Comparison of ENCODE assay signal across 15 mouse cellular contexts in genomic region chr3:52187401-52187801, GRCm38 (mm10).
A peak's percentile ranks its signal among the peaks of the same experiment; 100 is the strongest.
DNase-seq lines count a peak whose midpoint lies in the region; ATAC-seq and TF ChIP-seq lines count a peak whose summit lies in the region.
"Had no signal": no experiment of that assay in that cellular context is flagged by ENCODE, and none has a peak within 500 bp of the region (broad histone marks: within the 10 kb centered on the region; RNA-seq: fewer than 3 reads in every experiment).

No protein-coding gene starts in this region.

- peak overlapping the region; percentile 70 for H3K27ac ChIP-seq in heart, embryonic 10.5 days
- no peak overlapping the region for H3K27ac ChIP-seq in heart, adult 2 months
- H3K27ac ChIP-seq in midbrain, embryonic 10.5 days (replicated peaks) = peak overlapping the region; percentile 75
- H3K27ac ChIP-seq in midbrain, embryonic 15.5 days = no peak overlapping the region
- H3K27ac ChIP-seq in limb, embryonic 11.5 days (replicated peaks; ENCODE audit: low read depth, low read length) = no peak overlapping the region
- H3K27ac ChIP-seq: embryonic facial prominence, embryonic 13.5 days; liver, embryonic 13.5 days; macrophage had no signal

- H3K4me1 ChIP-seq in heart, embryonic 10.5 days = peaks cover 9% of the 10 kb centered on the region
- H3K4me1 ChIP-seq in heart, adult 2 months (ENCODE audit: control insufficient read depth, insufficient read depth, low read length) = no peaks in the 10 kb centered on the region
- H3K4me1 ChIP-seq in midbrain, embryonic 10.5 days = peaks cover 44% of the 10 kb centered on the region
- H3K4me1 ChIP-seq in midbrain, embryonic 15.5 days = peaks cover 4% of the 10 kb centered on the region; the same call in 1 of the 2 replicates
- H3K4me1 ChIP-seq in limb, embryonic 11.5 days (ENCODE audit: control insufficient read depth, insufficient read depth, low read length) = peaks cover 8% of the 10 kb centered on the region
- H3K4me1 ChIP-seq: liver, embryonic 13.5 days had no signal

- H3K79me2 ChIP-seq in heart, adult 2 months (replicated peaks; ENCODE audit: control insufficient read depth, insufficient read depth, low read length) = no peaks in the 10 kb centered on the region

- no peaks in the 10 kb centered on the region for H3K9me3 ChIP-seq in heart, embryonic 10.5 days
- no peaks in the 10 kb centered on the region for H3K9me3 ChIP-seq in midbrain, embryonic 10.5 days (replicated peaks)
- no peaks in the 10 kb centered on the region for H3K9me3 ChIP-seq in midbrain, embryonic 15.5 days
- H3K9me3 ChIP-seq in limb, embryonic 11.5 days (ENCODE audit: control insufficient read depth, low read length) = no peaks in the 10 kb centered on the region
- H3K9me3 ChIP-seq: embryonic facial prominence, embryonic 13.5 days; liver, embryonic 13.5 days had no signal

- H3K4me2 ChIP-seq in midbrain, embryonic 15.5 days = no peak overlapping the region
- no peak overlapping the region for H3K4me2 ChIP-seq in limb, embryonic 11.5 days (ENCODE audit: low read depth, severe bottlenecking)
- H3K4me2 ChIP-seq: embryonic facial prominence, embryonic 13.5 days; liver, embryonic 13.5 days had no signal

- no peaks in the 10 kb centered on the region for H3K36me3 ChIP-seq in heart, embryonic 10.5 days
- no peaks in the 10 kb centered on the region for H3K36me3 ChIP-seq in heart, adult 2 months (ENCODE audit: control insufficient read depth, insufficient read depth, low read length)
- H3K36me3 ChIP-seq in midbrain, embryonic 10.5 days = no peaks in the 10 kb centered on the region
- H3K36me3 ChIP-seq in midbrain, embryonic 15.5 days (replicated peaks) = no peaks in the 10 kb centered on the region
- H3K36me3 ChIP-seq in limb, embryonic 11.5 days (ENCODE audit: control insufficient read depth, insufficient read depth, low read length) = no peaks in the 10 kb centered on the region
- H3K36me3 ChIP-seq: embryonic facial prominence, embryonic 13.5 days; liver, embryonic 13.5 days had no signal

- ATAC-seq in midbrain, embryonic 15.5 days (replicated peaks) = no peak
- peak; percentile 39; the same call in 1 of the 2 replicates for ATAC-seq in limb, embryonic 11.5 days (ENCODE audit: insufficient number of reproducible peaks, low FRiP score, low TSS enrichment, low read depth)
- ATAC-seq in granulocyte monocyte progenitor cell, adult 5-6 weeks (replicated peaks; ENCODE audit: poor library complexity, severe bottlenecking) = no peak

- TF ChIP-seq CTCF in heart, adult 2 months (IDR thresholded peaks at IDR 0.05) = no peak

- TF ChIP-seq POLR2A in heart, adult 2 months (IDR thresholded peaks at IDR 0.05; ENCODE audit: insufficient read depth, low read depth, low read length) = no peak

- TF ChIP-seq EP300 in heart, adult 2 months (IDR thresholded peaks at IDR 0.05; ENCODE audit: insufficient read depth, low read depth, low read length) = no peak

- WGBS in heart, embryonic 10.5 days = 43% methylated on average over 4 of the region's 4 CpGs
- WGBS in heart, adult 2 months = 82% methylated on average over 4 of the region's 4 CpGs
- WGBS in midbrain, embryonic 10.5 days = 54% methylated on average over 4 of the region's 4 CpGs
- 48% methylated on average over 4 of the region's 4 CpGs for WGBS in midbrain, embryonic 15.5 days
- 36% methylated on average over 4 of the region's 4 CpGs for WGBS in limb, embryonic 11.5 days

- no peak overlapping the region for H3K4me3 ChIP-seq in heart, embryonic 10.5 days
- H3K4me3 ChIP-seq in heart, adult 2 months = no peak overlapping the region
- no peak overlapping the region for H3K4me3 ChIP-seq in midbrain, embryonic 10.5 days
- H3K4me3 ChIP-seq in midbrain, embryonic 15.5 days = no peak overlapping the region
- H3K4me3 ChIP-seq in limb, embryonic 11.5 days (ENCODE audit: low read depth, low read length) = no peak overlapping the region
- H3K4me3 ChIP-seq: embryonic facial prominence, embryonic 13.5 days; liver, embryonic 13.5 days had no signal

- peak; percentile 73 for DNase-seq in heart, embryonic 10.5 days (ENCODE audit: low spot score)
- no peak for DNase-seq in heart, adult 2 months
- no peak for DNase-seq in midbrain, embryonic 10.5 days (ENCODE audit: low spot score)
- DNase-seq in embryo, embryonic 10.5 days (ENCODE audit: low spot score) = peak; percentile 64
- peak; percentile 55 for DNase-seq in limb, embryonic 11.5 days (ENCODE audit: low spot score)
- no peak for DNase-seq in cerebellum, adult 11 months
- DNase-seq: cerebellum, adult 8-10 months; gastrocnemius, postnatal 36 days; kidney, adult 18-20 months; liver, embryonic 13.5 days; thymus, adult 2 months had no signal

- intact Hi-C loops in heart, adult 2 months (cut with DNase I) = no loop called here

- no peaks in the 10 kb centered on the region for H3K27me3 ChIP-seq in heart, embryonic 10.5 days (ENCODE audit: insufficient read depth, poor library complexity, severe bottlenecking)
- no peaks in the 10 kb centered on the region for H3K27me3 ChIP-seq in heart, adult 2 months (ENCODE audit: control insufficient read depth, insufficient read depth, low read length)
- H3K27me3 ChIP-seq in midbrain, embryonic 10.5 days (ENCODE audit: low read depth, poor library complexity, severe bottlenecking) = no peaks in the 10 kb centered on the region; the same call in 1 of the 2 replicates
- H3K27me3 ChIP-seq in midbrain, embryonic 15.5 days (replicated peaks) = no peaks in the 10 kb centered on the region
- no peaks in the 10 kb centered on the region for H3K27me3 ChIP-seq in limb, embryonic 11.5 days (ENCODE audit: control insufficient read depth, insufficient read depth, low read length)
- H3K27me3 ChIP-seq: embryonic facial prominence, embryonic 13.5 days; liver, embryonic 13.5 days had no signal

- no peak overlapping the region for H3K9ac ChIP-seq in heart, adult 2 months (ENCODE audit: low read depth, low read length)
- H3K9ac ChIP-seq in midbrain, embryonic 15.5 days = no peak overlapping the region
- H3K9ac ChIP-seq in limb, embryonic 11.5 days (ENCODE audit: low read length) = no peak overlapping the region
- H3K9ac ChIP-seq: embryonic facial prominence, embryonic 13.5 days; liver, embryonic 13.5 days had no signal

Comparison
In these comparisons a context has a peak if more than half of its experiments do, and no peak if none do; other contexts are left out.
1. DNase-seq: peak in heart, embryonic 10.5 days (single experiment), embryo, embryonic 10.5 days (single experiment) and limb, embryonic 11.5 days (single experiment); none in heart, adult 2 months (0 of 2), midbrain, embryonic 10.5 days (single experiment) and cerebellum, adult 11 months (single experiment).
2. H3K27ac ChIP-seq: peak in heart, embryonic 10.5 days (single experiment) and midbrain, embryonic 10.5 days (single experiment); none in heart, adult 2 months (single experiment), midbrain, embryonic 15.5 days (single experiment) and limb, embryonic 11.5 days (single experiment).